Mouse (Mus musculus) liver, adult 2 months (tissue): ENCODE measurements at regions not wholly inside any gene's neighbourhood (a gene's known extent, or its start where the extent isn't known, plus 50 kb on each side); places are given as distances from the start of the nearest gene placed in this dataset.
"Not testable (repeated sequence)": the region's sequence is repeated elsewhere in the genome, so short reads cannot be mapped to it uniquely, and the experiment has no call there.

ENCODE experiments used
- DNase-seq: peaks from one replicate; pipeline ENCODE4 v3.0.0-alpha.2; 2011; ENCODE audit warnings: low read depth, low spot score; ENCODE audit errors: extremely low read depth
- H3K27ac ChIP-seq: fragments of 200-500 bp; replicated peaks from 2 replicates; pipeline ENCODE4 v1.5.1; 2012; ENCODE audit warnings: low read depth, mild to moderate bottlenecking, control low read depth, inconsistent platforms, low read length; ENCODE audit not compliant: insufficient read depth
- H3K27me3 ChIP-seq: fragments of 200-500 bp; 2 replicates; pipeline ENCODE4 v1.6.1; 2012; ENCODE audit warnings: mild to moderate bottlenecking, moderate library complexity, low read length, inconsistent platforms; ENCODE audit not compliant: control insufficient read depth, insufficient read depth
- H3K36me3 ChIP-seq: fragments of 200-500 bp; 2 replicates; pipeline ENCODE4 v1.6.1; 2012; ENCODE audit warnings: low read length, inconsistent platforms; ENCODE audit not compliant: control insufficient read depth, insufficient read depth
- H3K4me1 ChIP-seq: fragments of 200-500 bp; 2 replicates; pipeline ENCODE4 v1.6.1; 2011; ENCODE audit warnings: low read length; ENCODE audit not compliant: control insufficient read depth, insufficient read depth
- H3K4me3 ChIP-seq: fragments of 200-500 bp; 2 replicates; pipeline ENCODE4 v1.5.1; 2011; ENCODE audit warnings: low read depth, mild to moderate bottlenecking, control low read depth, low read length, moderate library complexity; ENCODE audit not compliant: insufficient read depth
- H3K79me2 ChIP-seq: fragments of 200-500 bp; 2 replicates; pipeline ENCODE4 v1.6.1; 2012; ENCODE audit warnings: inconsistent platforms, mild to moderate bottlenecking, low read length, moderate library complexity; ENCODE audit not compliant: control insufficient read depth, insufficient read depth
- H3K9ac ChIP-seq: fragments of 200-500 bp; 2 replicates; pipeline ENCODE4 v1.6.1; 2012; ENCODE audit warnings: low read depth, mild to moderate bottlenecking, control low read depth, inconsistent platforms, low read length
- CTCF ChIP-seq: fragments of 200-500 bp; IDR thresholded peaks from 2 replicates; pipeline ENCODE4 v1.5.1; 2011; ENCODE audit warnings: low read depth, low read length, control low read depth
- POLR2A ChIP-seq: fragments of 200-500 bp; IDR thresholded peaks from 2 replicates; pipeline ENCODE4 v1.6.1; 2011; ENCODE audit warnings: low read length, control low read depth; ENCODE audit not compliant: insufficient read depth; ENCODE audit errors: extremely low read depth
- WGBS: fragments of 180-500 bp; shearing (Covaris S2); methylation state at CpG from one replicate; pipeline ENCODE4 v1.1.7; 2018; 5-methylcytosine and 5-hydroxymethylcytosine counted together

DNA sequence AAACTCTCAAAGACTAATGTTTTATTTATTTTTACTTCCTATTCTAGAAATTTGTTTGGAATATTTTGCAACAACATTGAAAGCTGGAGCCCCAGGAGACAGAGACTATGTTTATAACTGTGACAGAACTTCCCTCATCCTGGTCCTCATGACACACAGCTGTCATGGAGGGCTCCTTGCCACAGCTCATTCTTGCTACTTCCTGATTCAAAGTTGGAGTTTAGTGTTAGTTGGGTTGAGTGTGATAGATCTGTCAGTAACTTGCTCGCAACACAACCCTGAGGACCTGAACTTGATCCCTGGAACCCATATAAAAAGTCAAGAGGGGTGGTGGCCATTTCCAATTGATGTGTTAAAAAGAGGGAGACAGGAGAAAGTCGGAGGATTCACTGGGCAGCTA lies 328.3 kb upstream of the Nox3 start:
- no peak overlapping the region for H3K9ac ChIP-seq
- no peak for DNase-seq
- H3K79me2 ChIP-seq, result no peaks in the 10 kb centered on the region
- no peak overlapping the region for H3K27ac ChIP-seq
- H3K4me3 ChIP-seq, result no peak overlapping the region
- H3K36me3 ChIP-seq, result no peaks in the 10 kb centered on the region
- H3K27me3 ChIP-seq, result no peaks in the 10 kb centered on the region
- WGBS, result 75% methylated on average over 2 of the region's 2 CpGs
- H3K4me1 ChIP-seq, result no peaks in the 10 kb centered on the region
- TF ChIP-seq CTCF (no peak), POLR2A (no peak)

DNA sequence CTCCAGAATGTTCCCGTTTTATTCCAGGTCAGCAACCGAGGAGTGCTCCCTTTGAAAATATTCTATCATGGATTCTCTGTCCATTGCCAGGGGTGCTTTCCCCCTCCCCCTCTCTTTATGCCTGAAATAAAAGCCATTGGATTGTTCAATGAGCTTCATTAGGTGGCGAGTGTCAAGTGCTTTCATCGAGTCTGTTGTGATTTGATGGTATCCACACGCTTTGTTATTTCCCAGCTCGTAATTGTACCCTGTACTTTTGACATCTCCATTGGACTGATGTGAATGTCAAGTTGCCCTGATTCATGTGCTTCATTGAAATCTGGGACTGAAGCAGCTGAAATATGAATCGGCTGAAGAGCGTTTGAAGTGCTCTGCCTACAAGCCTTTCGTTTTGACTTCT lies 333.1 kb upstream of the Nox3 start:
- no peaks in the 10 kb centered on the region for H3K4me1 ChIP-seq
- no peaks in the 10 kb centered on the region for H3K36me3 ChIP-seq
- H3K9ac ChIP-seq, result no peak overlapping the region
- no peak for DNase-seq
- WGBS, result 86% methylated on average over 9 of the region's 9 CpGs
- H3K27me3 ChIP-seq, result no peaks in the 10 kb centered on the region
- TF ChIP-seq POLR2A (no peak), CTCF (no peak)
- no peaks in the 10 kb centered on the region for H3K79me2 ChIP-seq
- no peak overlapping the region for H3K4me3 ChIP-seq
- H3K27ac ChIP-seq, result no peak overlapping the region

DNA sequence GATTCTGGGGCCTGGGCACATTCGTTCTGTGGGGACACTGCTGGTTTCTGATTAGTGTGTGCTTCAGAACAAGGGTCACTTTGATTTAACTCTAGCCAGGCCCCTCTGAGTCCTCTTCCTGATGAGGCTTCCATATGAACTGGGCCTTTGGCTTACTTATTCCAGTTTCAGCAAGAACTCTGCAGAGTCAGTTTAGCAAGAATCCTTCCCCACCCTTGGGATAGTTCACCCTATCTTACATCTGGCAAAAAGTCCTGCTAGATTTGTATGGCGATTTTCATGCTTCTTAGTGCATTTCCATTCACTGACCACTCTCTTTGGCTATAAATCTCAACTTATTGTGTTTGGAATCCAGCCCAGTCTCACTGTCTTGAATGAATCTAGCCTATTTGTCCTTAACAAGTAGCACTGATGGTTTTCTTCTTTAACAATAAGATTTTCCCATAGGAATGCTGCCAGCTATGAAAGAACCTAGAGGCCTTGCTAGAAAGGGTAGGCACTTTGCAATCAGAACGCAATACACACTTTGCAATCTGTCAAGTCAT lies 338.8 kb upstream of the Nox3 start:
- WGBS, result 75% methylated on average over 3 of the region's 3 CpGs
- DNase-seq, result no peak
- Histone ChIP-seq H3K27me3 (no peaks in the 10 kb centered on the region), H3K9ac (no peak overlapping the region), H3K36me3 (no peaks in the 10 kb centered on the region), H3K4me1 (no peaks in the 10 kb centered on the region), H3K4me3 (no peak overlapping the region), H3K79me2 (no peaks in the 10 kb centered on the region), H3K27ac (no peak overlapping the region)
- TF ChIP-seq POLR2A, result no peak
- no peak for TF ChIP-seq CTCF

DNA sequence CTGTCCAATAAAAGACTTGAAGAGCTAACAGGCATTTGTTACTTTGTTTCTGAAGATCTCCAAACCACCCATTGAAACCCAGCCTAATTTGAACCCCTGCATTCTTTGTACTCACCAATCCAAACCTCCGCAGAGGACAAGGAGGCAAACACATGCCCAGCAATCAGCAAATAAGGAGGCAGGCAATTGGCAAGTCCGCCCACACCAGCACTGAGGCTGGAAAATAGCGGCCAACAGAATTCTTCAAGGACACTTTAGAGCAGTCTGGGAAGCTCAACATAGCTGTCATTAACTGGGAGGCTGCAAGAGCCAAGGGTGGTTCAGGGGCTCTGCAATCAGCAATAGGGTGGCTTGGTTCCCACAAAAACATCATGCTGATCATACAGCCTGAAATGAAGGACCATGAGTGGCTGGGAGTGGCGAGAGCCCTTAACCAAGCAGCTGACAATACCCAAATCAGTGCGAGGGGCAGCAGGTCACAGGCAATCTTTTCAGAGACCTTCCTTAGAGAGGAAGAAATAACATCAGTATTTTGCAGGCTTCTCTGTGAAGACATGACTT lies 344.1 kb upstream of the Nox3 start:
- no peak for DNase-seq
- H3K79me2 ChIP-seq, result no peaks in the 10 kb centered on the region
- TF ChIP-seq CTCF (no peak), POLR2A (no peak)
- H3K27ac ChIP-seq, result no peak overlapping the region
- WGBS, result 50% methylated on average over 5 of the region's 5 CpGs
- H3K4me3 ChIP-seq, result no peak overlapping the region
- no peaks in the 10 kb centered on the region for H3K4me1 ChIP-seq
- H3K27me3 ChIP-seq, result no peaks in the 10 kb centered on the region
- H3K9ac ChIP-seq, result no peak overlapping the region
- no peaks in the 10 kb centered on the region for H3K36me3 ChIP-seq

DNA sequence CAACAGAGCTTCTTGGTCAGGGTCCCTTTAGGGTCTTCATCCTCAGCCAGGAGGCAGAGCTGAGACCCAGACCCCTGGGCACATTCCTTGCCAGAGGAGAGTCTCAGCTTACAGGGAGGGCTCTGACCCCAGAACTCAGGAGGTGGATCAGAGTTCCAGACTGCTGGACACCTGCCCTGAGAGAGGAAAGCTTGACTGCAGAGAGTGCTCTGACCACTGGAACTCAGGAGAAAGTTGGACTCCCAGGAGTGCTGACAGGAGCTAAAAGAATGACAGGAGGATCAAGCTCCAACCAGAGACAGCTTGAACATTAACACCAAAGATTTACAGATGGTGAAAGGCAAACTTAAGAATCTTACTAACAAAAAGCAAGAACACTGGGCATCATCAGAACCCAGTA lies 364.1 kb upstream of the Nox3 start:
- not testable (repeated sequence) for H3K4me3 ChIP-seq, DNase-seq, H3K36me3 ChIP-seq, H3K4me1 ChIP-seq, H3K79me2 ChIP-seq, H3K9ac ChIP-seq, H3K27ac ChIP-seq, H3K27me3 ChIP-seq

DNA sequence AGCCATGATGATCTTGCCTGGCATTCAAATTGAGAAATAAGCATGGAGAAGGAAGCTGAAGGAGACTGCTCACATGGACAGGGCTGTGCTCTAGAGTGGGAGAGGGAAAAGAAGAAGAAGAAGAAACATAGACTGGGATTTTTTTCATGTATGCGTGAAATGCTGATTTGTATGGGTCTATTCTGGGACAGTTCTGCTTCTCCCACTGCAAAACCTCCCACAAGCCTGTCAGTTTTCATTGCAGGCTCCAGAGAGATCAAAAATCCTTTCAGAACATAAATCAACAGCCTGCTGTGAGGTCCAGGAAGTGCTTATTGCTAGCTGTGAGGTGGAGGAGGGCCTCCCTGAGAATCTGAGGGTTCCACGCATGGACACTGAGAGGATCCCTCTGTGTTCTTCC lies 377.3 kb upstream of the Nox3 start:
- Histone ChIP-seq H3K4me1 (no peaks in the 10 kb centered on the region), H3K4me3 (no peak overlapping the region), H3K9ac (no peak overlapping the region), H3K79me2 (no peaks in the 10 kb centered on the region), H3K27me3 (no peaks in the 10 kb centered on the region), H3K36me3 (no peaks in the 10 kb centered on the region), H3K27ac (no peak overlapping the region)
- DNase-seq, result no peak
- TF ChIP-seq CTCF (no peak), POLR2A (no peak)
- WGBS, result 77% methylated on average over 2 of the region's 2 CpGs
